ENCODE assay signal across 23 mouse cellular contexts in the genomic region with DNA sequence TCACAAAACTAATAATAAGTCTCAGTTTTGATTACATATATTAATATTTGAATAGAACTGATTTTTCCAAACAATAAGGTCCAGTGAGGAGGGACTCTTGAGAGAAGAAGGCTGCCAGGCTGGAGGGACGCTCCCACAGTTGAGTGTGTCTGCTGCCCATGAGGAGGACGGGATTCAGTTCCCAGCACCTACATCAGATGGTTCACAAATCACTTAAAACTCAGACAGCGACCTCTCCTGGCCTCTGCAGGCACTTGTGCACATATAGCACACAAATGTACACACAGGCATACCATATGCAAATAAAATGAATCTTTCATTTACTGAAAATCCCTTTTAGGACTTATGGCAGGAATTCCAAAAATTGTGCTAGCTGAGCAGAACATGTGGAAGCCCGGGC.
"Had no signal": no experiment of that assay in that cellular context is flagged by ENCODE, and none has a peak within 500 bp of the region (broad histone marks: within the 10 kb centered on the region; RNA-seq: fewer than 3 reads in every experiment).

No protein-coding gene starts in this region.

- H3K36me3 ChIP-seq: heart, embryonic 15.5 days; hindbrain, embryonic 10.5 days; hindbrain, embryonic 12.5 days; intestine, embryonic 15.5 days; limb, embryonic 10.5 days; liver, embryonic 13.5 days; liver, embryonic 15.5 days had no signal

- H3K4me1 ChIP-seq: heart, embryonic 13.5 days; heart, embryonic 15.5 days; hindbrain, embryonic 10.5 days; hindbrain, embryonic 12.5 days; intestine, embryonic 15.5 days; liver, embryonic 13.5 days; liver, embryonic 15.5 days had no signal

- H3K27me3 ChIP-seq: heart, embryonic 13.5 days; heart, embryonic 15.5 days; hindbrain, embryonic 12.5 days; intestine, embryonic 15.5 days; limb, embryonic 12.5 days; liver, embryonic 13.5 days; liver, embryonic 15.5 days had no signal

- H3K27ac ChIP-seq: gastrocnemius, adult 2 months; heart, adult 2 months; heart, embryonic 13.5 days; heart, embryonic 15.5 days; hindbrain, embryonic 10.5 days; hindbrain, embryonic 12.5 days; hindbrain, embryonic 14.5 days; intestine, embryonic 15.5 days; layer of hippocampus, adult 2 months; left cerebral cortex, adult 2 months; limb, embryonic 10.5 days; limb, embryonic 12.5 days; liver, embryonic 13.5 days; liver, embryonic 15.5 days had no signal

- DNase-seq: gastrocnemius, adult 2 months; gastrocnemius, postnatal 10 days; gastrocnemius, postnatal 25 days; heart, adult 2 months; heart, postnatal 4 days; kidney, adult 18-20 months; kidney, adult 8-10 months; kidney, postnatal 10 days; kidney, postnatal 25 days; kidney, postnatal 4 days; liver; liver, embryonic 13.5 days had no signal

- H3K4me3 ChIP-seq: gastrocnemius, adult 2 months; heart, adult 2 months; heart, embryonic 13.5 days; heart, embryonic 15.5 days; hindbrain, embryonic 10.5 days; hindbrain, embryonic 12.5 days; intestine, embryonic 15.5 days; layer of hippocampus, adult 2 months; left cerebral cortex, adult 2 months; limb, embryonic 10.5 days; limb, embryonic 12.5 days; liver, embryonic 13.5 days; liver, embryonic 15.5 days had no signal
